Mouse (Mus musculus) midbrain, postnatal 0 days (tissue): ENCODE data around the gene Pole3. TPM values are rescaled to one million over a fixed set of nuclear protein-coding genes. Genes with fewer than 3 reads are reported as not detected.
A peak's percentile ranks its signal among the peaks of the same experiment; 100 is the strongest.

Experiments used
- ATAC-seq: fragments of 200-750 bp; cut with Nextera tagmentation; 2 replicates; pipeline ENCODE4 v1.8.0; 2017; ENCODE audit warnings: moderate number of reproducible peaks, mild to moderate bottlenecking, moderate TSS enrichment, moderate library complexity; ENCODE audit not compliant: low FRiP score
- DNase-seq: peaks from one replicate; pipeline ENCODE4 v3.0.0-alpha.2; 2015; ENCODE audit warnings: low spot score
- H3K27ac ChIP-seq: fragments of 300-500 bp; sonication (generic); 2 replicates; pipeline ENCODE4 v1.5.1; 2014; ENCODE audit warnings: low read depth, mild to moderate bottlenecking, low read length, mixed read lengths
- H3K27me3 ChIP-seq: fragments of 300-500 bp; sonication (generic); 2 replicates; pipeline ENCODE4 v1.6.1; 2014; ENCODE audit warnings: low read length, control low read depth, mixed read lengths; ENCODE audit not compliant: insufficient read depth
- H3K36me3 ChIP-seq: fragments of 300-500 bp; sonication (generic); 2 replicates; pipeline ENCODE4 v1.6.1; 2014; ENCODE audit warnings: low read length, control low read depth, mixed read lengths; ENCODE audit not compliant: insufficient read depth
- H3K4me1 ChIP-seq: fragments of 300-500 bp; sonication (generic); 2 replicates; pipeline ENCODE4 v1.6.1; 2014; ENCODE audit warnings: mild to moderate bottlenecking, control low read depth, antibody characterized with exemption, low read length, mixed read lengths; ENCODE audit not compliant: insufficient read depth
- H3K4me2 ChIP-seq: fragments of 300-500 bp; sonication (generic); 2 replicates; pipeline ENCODE4 v1.6.1; 2014; ENCODE audit warnings: low read depth, mild to moderate bottlenecking, low read length, mixed read lengths; ENCODE audit not compliant: poor library complexity, severe bottlenecking
- H3K4me3 ChIP-seq: fragments of 300-500 bp; sonication (generic); 2 replicates; pipeline ENCODE4 v1.5.1; 2014; ENCODE audit warnings: low read depth, mild to moderate bottlenecking, low read length, moderate library complexity
- H3K9ac ChIP-seq: fragments of 300-500 bp; sonication (generic); replicated peaks from 2 replicates; pipeline ENCODE4 v1.6.1; 2014; ENCODE audit warnings: mild to moderate bottlenecking, low read length, moderate library complexity, mixed read lengths; ENCODE audit not compliant: poor library complexity, severe bottlenecking
- H3K9me3 ChIP-seq: fragments of 300-500 bp; sonication (generic); 2 replicates; pipeline ENCODE4 v1.6.1; 2016; ENCODE audit warnings: low read length, control low read depth
- CTCF ChIP-seq: IDR thresholded peaks from 2 replicates; pipeline ENCODE4 v1.5.1; 2016; ENCODE audit warnings: antibody characterized with exemption, mild to moderate bottlenecking
- WGBS: fragments of 180-500 bp; shearing (Covaris S2); extraction: QIAGEN DNeasy Blood & Tissue Kit; methylation state at CpG from one replicate; pipeline ENCODE4 v1.1.7; 2014; 5-methylcytosine and 5-hydroxymethylcytosine counted together
- polyA plus RNA-seq: library from polyadenylated mRNA; unstranded; fragments of >200 nt; fragmentation: Nextera tagmentation; extraction: Ambion mirVana; gene quantifications from 2 replicates; pipeline ENCODE4 v1.2.1, GENCODE M21; 2015
- total RNA-seq: library from RNA; depleted of rRNA; stranded (reverse); fragments of >200 nt; gene quantifications from 2 replicates; pipeline ENCODE4 v1.2.3, GENCODE M21; 2014

Gene Pole3
- total and polyA plus RNA-seq, 2 experiments from 2014 or later = 25.6 to 57.3 TPM

DNA sequence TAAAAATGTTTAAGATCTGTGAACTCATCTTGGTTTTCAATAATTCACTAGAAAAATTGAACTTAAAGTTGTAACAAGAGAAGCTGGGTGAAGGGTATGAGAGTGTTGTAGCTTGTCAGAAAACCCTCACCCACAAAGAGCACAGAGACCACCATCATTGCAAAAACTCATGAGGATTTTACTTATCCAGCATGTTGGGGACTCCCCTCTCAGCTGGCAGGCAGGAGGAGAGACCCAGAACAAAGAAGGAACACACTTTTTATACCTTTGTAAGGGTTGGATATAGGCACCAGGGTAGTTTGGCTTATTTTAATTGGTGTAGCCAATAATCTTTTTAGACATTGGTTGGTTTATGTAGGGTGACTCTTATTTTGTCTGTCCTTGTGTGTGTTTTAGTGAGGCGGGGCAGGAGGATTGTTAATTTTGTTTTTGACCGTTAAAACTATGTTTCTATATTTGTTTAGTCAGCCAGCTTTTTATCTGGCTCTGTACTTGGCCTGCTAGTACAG lies 3.9 kb downstream of the Pole3 start:
- no peak overlapping the region for H3K9ac ChIP-seq
- H3K4me1 ChIP-seq = peaks cover 11% of the 10 kb centered on the region
- ATAC-seq (no peak), DNase-seq (no peak)
- H3K27ac ChIP-seq = no peak overlapping the region
- no peak overlapping the region for H3K4me2 ChIP-seq
- H3K36me3 ChIP-seq = no peaks in the 10 kb centered on the region
- no peak for TF ChIP-seq CTCF
- no peaks in the 10 kb centered on the region for H3K27me3 ChIP-seq
- WGBS = 90% methylated on average over 2 of the region's 2 CpGs
- no peak overlapping the region for H3K4me3 ChIP-seq
- H3K9me3 ChIP-seq = no peaks in the 10 kb centered on the region

DNA sequence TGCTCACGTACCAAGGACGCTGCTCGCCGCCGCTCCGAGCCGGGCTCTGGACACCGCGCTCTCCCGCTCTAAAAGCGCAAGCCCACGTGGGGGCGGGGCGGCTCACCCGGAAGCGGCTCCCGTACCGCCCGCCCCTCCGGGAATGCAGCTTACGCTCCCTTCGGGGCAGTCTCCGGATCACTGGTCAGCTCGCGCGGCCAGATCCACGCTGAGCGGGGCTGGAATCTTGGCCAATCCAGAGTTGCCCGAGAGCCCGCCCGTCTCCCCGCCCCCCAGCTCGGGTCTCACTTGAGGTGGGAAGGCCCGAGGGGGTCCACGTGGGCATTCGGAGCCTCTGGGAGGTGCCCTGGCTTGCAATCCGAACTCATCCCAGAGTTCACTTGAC lies 5.0 kb downstream of the Pole3 start, which contains the start of gene Alad:
Gene Alad, minus strand, starts transcription at position 70 of the 385 bp plus-strand sequence.
- H3K27me3 ChIP-seq = no peaks in the 10 kb centered on the region
- peak; percentile 66 for ATAC-seq
- WGBS = under 1% methylated on average over 36 of the region's 37 CpGs

DNA sequence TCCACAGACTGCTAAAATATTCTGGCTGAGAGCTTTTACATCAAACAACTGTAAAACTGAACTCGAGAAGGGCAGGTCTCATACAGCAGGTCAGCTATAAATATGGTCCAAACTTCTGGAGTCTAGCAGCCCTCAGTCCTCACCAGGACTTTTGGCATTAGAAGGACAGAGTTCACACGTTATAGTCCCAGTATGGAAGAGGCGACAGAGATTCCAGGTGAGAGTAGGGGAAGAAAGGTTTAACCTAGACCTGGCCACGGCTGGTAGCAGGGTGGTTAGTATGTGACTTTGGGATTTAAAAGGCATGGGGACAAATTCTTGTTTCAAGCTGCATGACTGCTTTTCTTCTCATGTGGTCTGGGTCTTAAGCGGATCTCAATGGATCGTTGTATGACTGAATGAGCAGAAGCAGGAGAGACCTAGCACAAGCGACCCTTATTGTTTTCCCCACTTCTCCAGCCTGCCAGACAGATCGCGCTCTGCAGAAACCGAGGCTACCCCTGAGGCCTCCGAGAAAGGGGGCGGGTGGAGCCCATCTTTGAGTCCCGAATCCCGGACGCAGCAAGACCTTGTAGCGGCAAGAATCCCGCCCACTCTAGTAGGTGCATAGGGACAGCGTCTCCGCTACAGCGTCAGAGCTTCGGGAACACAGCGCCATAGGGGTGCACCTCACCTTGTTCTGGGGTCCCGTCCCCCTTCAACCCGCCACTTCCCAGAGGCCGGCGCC lies 5.6 kb downstream of the Pole3 start:
- no peak for TF ChIP-seq CTCF
- H3K4me2 ChIP-seq = peak overlapping the region; percentile 66

More for the DNA sequence above, 5.0 kb downstream of the Pole3 start, which contains the start of gene Alad:
- Histone ChIP-seq H3K4me1 (peaks cover 11% of the 10 kb centered on the region), H3K4me3 (peak within 1 kb of the TSS; percentile 81), H3K9me3 (no peaks in the 10 kb centered on the region), H3K27ac (peak within 1 kb of the TSS; percentile 74), H3K36me3 (no peaks in the 10 kb centered on the region), H3K4me2 (peak within 1 kb of the TSS; percentile 66), H3K9ac (peak within 1 kb of the TSS; percentile 72)
- peak; percentile 84 for DNase-seq
- TF ChIP-seq CTCF = no peak

DNA sequence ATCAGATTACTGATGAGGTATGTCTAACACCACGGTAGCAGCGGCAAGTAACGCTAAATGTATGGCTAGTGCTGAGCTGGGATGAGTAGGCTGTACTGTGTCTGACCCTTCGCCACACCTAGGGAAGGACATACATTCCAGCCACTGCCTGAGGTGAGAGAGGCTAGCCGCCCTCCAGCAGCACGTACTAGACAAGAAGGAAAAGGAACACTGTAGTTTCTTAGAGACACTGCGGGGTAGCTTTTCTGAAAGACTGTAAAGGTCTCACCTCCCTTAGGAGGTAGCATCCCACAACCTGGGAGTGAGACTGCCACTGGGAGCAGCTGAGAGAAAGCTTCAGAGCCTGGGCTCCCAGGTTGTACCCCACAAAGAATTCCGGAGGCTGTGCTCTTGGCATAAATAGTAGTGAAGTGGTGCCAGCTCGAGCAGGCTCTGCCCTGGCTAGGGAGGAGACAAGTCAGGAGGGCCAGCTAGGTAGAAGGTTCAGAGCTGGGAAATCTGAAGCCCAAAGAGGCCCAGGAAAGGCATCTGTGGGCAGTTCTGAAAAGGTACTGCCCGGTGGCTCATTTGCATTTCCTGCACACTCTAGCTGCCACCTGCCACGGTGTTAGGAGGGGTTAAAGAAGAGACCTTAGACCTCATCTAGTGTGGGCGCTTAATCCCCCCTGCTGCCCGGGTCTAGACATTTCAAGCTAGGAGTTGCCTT lies 6.3 kb downstream of the Pole3 start:
- TF ChIP-seq CTCF = no peak
- H3K27ac ChIP-seq = no peak overlapping the region
- 52% methylated on average over 13 of the region's 13 CpGs for WGBS
- H3K9ac ChIP-seq = peak overlapping the region; percentile 72
- ATAC-seq (no peak), DNase-seq (no peak)
- no peaks in the 10 kb centered on the region for H3K36me3 ChIP-seq
- no peaks in the 10 kb centered on the region for H3K9me3 ChIP-seq
- H3K4me1 ChIP-seq = peaks cover 11% of the 10 kb centered on the region
- H3K4me2 ChIP-seq = peak overlapping the region; percentile 66
- H3K27me3 ChIP-seq = no peaks in the 10 kb centered on the region
- peak overlapping the region; percentile 81 for H3K4me3 ChIP-seq

More for the DNA sequence above, 5.6 kb downstream of the Pole3 start:
- WGBS = 1% methylated on average over 26 of the region's 26 CpGs
- H3K9ac ChIP-seq = peak overlapping the region; percentile 72
- no peaks in the 10 kb centered on the region for H3K27me3 ChIP-seq
- ATAC-seq (peak; percentile 78), DNase-seq (no peak)
- H3K9me3 ChIP-seq = no peaks in the 10 kb centered on the region
- H3K4me1 ChIP-seq = peaks cover 11% of the 10 kb centered on the region
- peak overlapping the region; percentile 81 for H3K4me3 ChIP-seq
- no peaks in the 10 kb centered on the region for H3K36me3 ChIP-seq
- H3K27ac ChIP-seq = peak overlapping the region; percentile 74

DNA sequence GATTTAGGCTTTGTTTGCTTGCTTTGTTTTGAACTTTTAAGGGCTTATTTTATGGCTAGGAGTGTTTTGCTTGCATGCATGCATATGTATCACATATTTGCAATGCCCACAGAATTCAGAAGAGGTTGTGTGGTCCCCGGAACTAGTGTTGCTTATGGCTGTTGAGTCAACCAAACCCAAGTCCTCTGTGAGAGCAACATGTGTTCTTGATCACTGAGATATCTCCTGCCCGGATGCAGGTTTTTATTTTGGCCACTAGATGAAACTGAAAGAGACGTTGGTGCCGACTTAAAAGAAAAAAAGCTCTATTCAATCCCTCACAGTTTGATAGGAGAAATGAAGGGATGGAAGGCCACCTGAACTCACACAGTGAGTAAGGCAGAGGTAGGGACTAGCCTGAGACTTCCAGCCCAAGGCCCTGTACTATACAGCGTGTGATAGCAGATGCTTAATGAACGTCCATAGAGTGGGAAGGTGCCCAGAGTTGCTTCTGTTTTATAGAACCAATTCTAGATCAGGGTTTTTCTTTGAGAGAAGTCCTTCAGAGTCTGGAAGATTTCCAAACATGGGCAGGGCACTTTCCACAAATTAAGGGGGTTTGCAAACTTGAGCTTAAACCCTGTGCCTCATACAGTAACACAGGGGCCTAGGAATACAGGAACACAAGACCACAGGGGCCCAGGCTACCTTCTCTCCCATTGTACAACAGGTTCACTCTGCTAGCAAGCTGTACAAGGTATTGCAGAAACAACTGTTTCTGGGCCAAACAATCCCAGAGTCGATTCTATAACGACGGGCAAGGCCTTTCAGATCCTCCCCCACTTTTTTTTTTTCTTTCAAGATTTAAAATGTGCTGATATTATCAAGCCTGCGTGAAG lies 7.1 kb downstream of the Pole3 start:
- Histone ChIP-seq H3K27ac (no peak overlapping the region), H3K36me3 (peaks cover 3% of the 10 kb centered on the region; the same call in 1 of the 2 replicates), H3K4me1 (peaks cover 11% of the 10 kb centered on the region), H3K9ac (peak overlapping the region; percentile 72), H3K27me3 (no peaks in the 10 kb centered on the region), H3K4me2 (peak overlapping the region; percentile 66; the same call in 1 of the 2 replicates), H3K9me3 (no peaks in the 10 kb centered on the region), H3K4me3 (no peak overlapping the region)
- WGBS = 81% methylated on average over 10 of the region's 10 CpGs
- DNase-seq = no peak
- no peak for ATAC-seq
- no peak for TF ChIP-seq CTCF
